Mouse (Mus musculus): ENCODE measurements around the gene Prss34. TPM values are rescaled to one million over a fixed set of nuclear protein-coding genes. Genes with fewer than 3 reads are reported as not detected.

Gene Prss34
- under 1 TPM; 0.33 to 0.48 TPM for total RNA-seq (2021)
- long read RNA-seq, experiment 1: 0 reads
- long read RNA-seq, experiment 2: 0 reads

GRCm38 (mm10) chr17:25298094-25298493 is at the start of gene Prss34:
Gene Prss34, plus strand, starts transcription at chr17:25298394.
- no peak for DNase-seq (ENCODE audit: low spot score in 2 of 2)

GRCm38 (mm10) chr17:25250181-25250835 is 47.9 kb upstream of the Prss34 start:
- DNase-seq (ENCODE audit: low spot score in 2 of 2): no peak

- no peak for DNase-seq (ENCODE audit: low spot score in 2 of 2)
Measured at GRCm38 (mm10) chr17:25252643-25253042, 45.6 kb upstream of the Prss34 start.

GRCm38 (mm10) chr17:25253760-25254159 is 44.4 kb upstream of the Prss34 start:
- no peak for DNase-seq (ENCODE audit: low spot score in 2 of 2)

- no peak for DNase-seq (ENCODE audit: low spot score in 2 of 2)
Measured at GRCm38 (mm10) chr17:25255110-25255509, 43.1 kb upstream of the Prss34 start.

- peak in 1 of 2 experiments; percentile 25 for DNase-seq (ENCODE audit: low spot score in 2 of 2)
Measured at GRCm38 (mm10) chr17:25256140-25256754, 41.9 kb upstream of the Prss34 start, which contains the start of gene Baiap3. Gene Baiap3, minus strand, starts transcription at chr17:25256364.

- no peak for DNase-seq (ENCODE audit: low spot score in 2 of 2)
Measured at GRCm38 (mm10) chr17:25257804-25258261, 40.4 kb upstream of the Prss34 start.

GRCm38 (mm10) chr17:25264453-25264852 is 33.7 kb upstream of the Prss34 start:
- DNase-seq (ENCODE audit: low spot score in 2 of 2): peak in 1 of 2 experiments; percentile 42

GRCm38 (mm10) chr17:25270795-25271335 is 27.3 kb upstream of the Prss34 start:
- no peak for DNase-seq (ENCODE audit: low spot score in 2 of 2)

GRCm38 (mm10) chr17:25272326-25272725 is 25.9 kb upstream of the Prss34 start:
- no peak for DNase-seq (ENCODE audit: low spot score in 2 of 2)

- DNase-seq (ENCODE audit: low spot score in 2 of 2): peak; percentile 84 to 87
Measured at GRCm38 (mm10) chr17:25272951-25273705, 25.1 kb upstream of the Prss34 start.

- peak; percentile 91 to 94 for DNase-seq (ENCODE audit: low spot score in 2 of 2)
Measured at GRCm38 (mm10) chr17:25273706-25274501, 24.3 kb upstream of the Prss34 start.

GRCm38 (mm10) chr17:25274571-25275346 is 23.4 kb upstream of the Prss34 start, which contains the start of gene Ube2i:
Gene Ube2i, minus strand, starts transcription at chr17:25274622.
- no peak for DNase-seq (ENCODE audit: low spot score in 2 of 2)

- DNase-seq (ENCODE audit: low spot score in 2 of 2): no peak
Measured at GRCm38 (mm10) chr17:25275833-25276232, 22.4 kb upstream of the Prss34 start.

- DNase-seq (ENCODE audit: low spot score in 2 of 2): peak; percentile 38 to 43
Measured at GRCm38 (mm10) chr17:25282133-25282532, 16.1 kb upstream of the Prss34 start.

GRCm38 (mm10) chr17:25285033-25285432 is 13.2 kb upstream of the Prss34 start:
- peak; percentile 67 to 71 for DNase-seq (ENCODE audit: low spot score in 2 of 2)

GRCm38 (mm10) chr17:25288842-25289241 is 9.4 kb upstream of the Prss34 start:
- peak; percentile 41 to 48 for DNase-seq (ENCODE audit: low spot score in 2 of 2)

- DNase-seq (ENCODE audit: low spot score in 2 of 2): no peak
Measured at GRCm38 (mm10) chr17:25290411-25290810, 7.8 kb upstream of the Prss34 start.

- no peak for DNase-seq (ENCODE audit: low spot score in 2 of 2)
Measured at GRCm38 (mm10) chr17:25293495-25293894, 4.7 kb upstream of the Prss34 start.

GRCm38 (mm10) chr17:25294111-25294510 is 4.1 kb upstream of the Prss34 start:
- no peak for DNase-seq (ENCODE audit: low spot score in 2 of 2)

Data from adrenal gland, adult 18-20 months (tissue).